1 mouse cellular context compared by ENCODE assay signal in the genomic region with DNA sequence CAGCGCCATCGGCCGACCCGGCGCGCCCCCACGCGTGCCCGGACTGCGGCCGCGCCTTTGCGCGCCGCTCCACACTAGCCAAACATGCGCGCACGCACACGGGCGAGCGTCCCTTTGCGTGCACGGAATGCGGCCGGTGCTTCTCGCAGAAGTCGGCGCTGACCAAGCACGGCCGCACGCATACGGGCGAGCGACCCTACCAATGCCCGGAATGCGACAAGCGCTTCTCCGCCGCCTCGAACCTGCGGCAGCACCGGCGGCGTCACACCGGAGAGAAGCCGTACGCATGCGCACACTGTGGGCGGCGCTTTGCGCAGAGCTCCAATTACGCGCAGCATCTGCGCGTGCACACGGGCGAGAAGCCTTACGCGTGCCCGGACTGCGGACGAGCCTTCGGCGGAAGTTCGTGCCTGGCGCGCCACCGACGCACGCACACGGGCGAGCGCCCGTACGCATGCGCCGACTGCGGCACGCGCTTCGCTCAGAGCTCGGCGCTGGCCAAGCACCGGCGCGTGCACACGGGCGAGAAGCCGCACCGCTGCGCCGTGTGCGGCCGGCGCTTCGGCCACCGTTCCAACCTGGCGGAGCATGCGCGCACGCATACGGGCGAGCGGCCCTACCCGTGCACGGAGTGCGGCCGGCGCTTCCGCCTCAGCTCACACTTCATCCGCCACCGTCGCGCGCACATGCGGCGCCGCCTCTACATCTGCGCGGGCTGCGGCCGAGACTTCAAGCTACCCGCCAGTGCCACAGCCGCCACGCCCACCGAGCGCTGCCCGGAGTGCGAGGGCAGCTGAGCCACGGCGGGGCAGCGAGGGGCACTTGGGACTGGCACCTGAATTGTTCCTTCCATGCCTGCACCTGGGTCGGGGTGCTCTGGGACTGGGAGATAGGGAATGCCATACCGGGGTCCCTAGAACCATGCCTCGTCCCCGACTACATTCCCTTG.
TF ChIP-seq lines count a peak whose summit lies in the region.

No protein-coding gene starts in this region.

TF ChIP-seq in MEL, 35 proteins besides CTCF, POLR2A, EP300 and RAD21:
- TF ChIP-seq TAL1 (IDR thresholded peaks at IDR 0.05; ENCODE audit: low read length): no peak
- peak; percentile 63 for TF ChIP-seq HCFC1 (IDR thresholded peaks at IDR 0.05; ENCODE audit: low read depth, low read length)
- TF ChIP-seq MXI1 (IDR thresholded peaks at IDR 0.05; ENCODE audit: low read depth, low read length): peak; percentile 69
- TF ChIP-seq MAZ (IDR thresholded peaks at IDR 0.05; ENCODE audit: low read depth, low read length): no peak
- TF ChIP-seq NRF1 (IDR thresholded peaks at IDR 0.05; ENCODE audit: insufficient read depth, low read depth, low read length, poor library complexity, severe bottlenecking): peak; percentile 78
- TF ChIP-seq POLR2AphosphoS2 (IDR thresholded peaks at IDR 0.05; ENCODE audit: low read length): peak; percentile 61; the same call in 1 of the 2 replicates
- TF ChIP-seq ZMIZ1 (IDR thresholded peaks at IDR 0.05; ENCODE audit: low read depth, low read length): peak; percentile 18; the same call in 1 of the 2 replicates
- peak; percentile 44; the same call in 1 of the 2 replicates for TF ChIP-seq SIN3A (IDR thresholded peaks at IDR 0.05; ENCODE audit: low read length)
- TF ChIP-seq NELFE (IDR thresholded peaks at IDR 0.05; ENCODE audit: low read depth, low read length): peak; percentile 49; the same call in 1 of the 2 replicates
- peak; percentile 85 for TF ChIP-seq MAX (IDR thresholded peaks at IDR 0.05; ENCODE audit: low read length)
- peak; percentile 67 for TF ChIP-seq MYC (IDR thresholded peaks at IDR 0.05; ENCODE audit: low read depth, low read length)
- peak; percentile 32; the same call in 1 of the 2 replicates for TF ChIP-seq USF1 (IDR thresholded peaks at IDR 0.05; ENCODE audit: low read depth, low read length)
- TF ChIP-seq ELF1 (IDR thresholded peaks at IDR 0.05; ENCODE audit: low read depth, low read length): peak; percentile 58
- TF ChIP-seq ZNF384 (IDR thresholded peaks at IDR 0.05; ENCODE audit: low read depth, low read length): no peak
